In the genomic region with DNA sequence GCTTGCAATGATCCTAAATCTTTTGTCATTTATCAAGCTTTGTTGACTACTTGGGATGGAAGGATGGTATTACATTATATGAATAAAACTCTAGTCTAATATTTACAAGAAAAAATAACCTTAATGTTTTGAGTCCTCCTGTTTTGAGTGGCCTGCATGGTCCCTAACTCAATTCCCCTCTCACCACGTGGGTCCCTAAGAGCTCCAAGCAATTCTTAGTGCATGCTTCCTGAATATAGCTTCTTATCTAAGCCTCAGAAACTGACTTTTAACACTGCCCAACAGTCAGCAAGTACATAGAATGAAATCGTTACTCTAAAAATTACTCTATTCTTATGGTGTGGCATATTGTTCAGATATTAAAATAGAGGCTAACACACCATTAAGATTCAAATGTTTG, we compare ENCODE assay signal across 25 mouse cellular contexts.
"Had no signal": no experiment of that assay in that cellular context is flagged by ENCODE, and none has a peak within 500 bp of the region (broad histone marks: within the 10 kb centered on the region; RNA-seq: fewer than 3 reads in every experiment).

No protein-coding gene starts in this region.

- DNase-seq: cerebellum, adult 9-11 months; cerebellum, postnatal 10 days; cerebellum, postnatal 14 days; cerebellum, postnatal 25 days; cerebellum, postnatal 36 days; embryo, embryonic 11 days; forebrain, postnatal 0 days; gastrocnemius, adult 2 months; gastrocnemius, postnatal 10 days; gastrocnemius, postnatal 14 days; gastrocnemius, postnatal 25 days; gastrocnemius, postnatal 36 days; heart, adult 11 months; heart, adult 18-20 months; heart, adult 2 months had no signal

- H3K4me3 ChIP-seq: embryonic facial prominence, embryonic 10.5 days; embryonic facial prominence, embryonic 12.5 days; embryonic facial prominence, embryonic 13.5 days; embryonic facial prominence, embryonic 15.5 days; erythroblast, embryonic 14.5 days; forebrain, embryonic 10.5 days; forebrain, embryonic 12.5 days; forebrain, embryonic 13.5 days; forebrain, embryonic 15.5 days; gastrocnemius, adult 2 months; heart, adult 2 months; heart, embryonic 10.5 days had no signal

- H3K27me3 ChIP-seq: embryonic facial prominence, embryonic 12.5 days; embryonic facial prominence, embryonic 13.5 days; embryonic facial prominence, embryonic 15.5 days; forebrain, embryonic 12.5 days; forebrain, embryonic 13.5 days; forebrain, embryonic 15.5 days had no signal

- H3K27ac ChIP-seq: embryonic facial prominence, embryonic 10.5 days; embryonic facial prominence, embryonic 12.5 days; embryonic facial prominence, embryonic 13.5 days; embryonic facial prominence, embryonic 15.5 days; forebrain, embryonic 10.5 days; forebrain, embryonic 12.5 days; forebrain, embryonic 13.5 days; forebrain, embryonic 15.5 days; gastrocnemius, adult 2 months; heart, adult 2 months; heart, embryonic 10.5 days had no signal

- H3K9me3 ChIP-seq: embryonic facial prominence, embryonic 10.5 days; embryonic facial prominence, embryonic 12.5 days; embryonic facial prominence, embryonic 13.5 days; embryonic facial prominence, embryonic 15.5 days; forebrain, embryonic 10.5 days; forebrain, embryonic 12.5 days; forebrain, embryonic 13.5 days; forebrain, embryonic 15.5 days; heart, embryonic 10.5 days had no signal

- H3K36me3 ChIP-seq: embryonic facial prominence, embryonic 10.5 days; embryonic facial prominence, embryonic 12.5 days; embryonic facial prominence, embryonic 13.5 days; embryonic facial prominence, embryonic 15.5 days; forebrain, embryonic 10.5 days; forebrain, embryonic 12.5 days; forebrain, embryonic 15.5 days; heart, embryonic 10.5 days had no signal

- H3K9ac ChIP-seq: embryonic facial prominence, embryonic 12.5 days; embryonic facial prominence, embryonic 13.5 days; embryonic facial prominence, embryonic 15.5 days; forebrain, embryonic 12.5 days; forebrain, embryonic 13.5 days; forebrain, embryonic 15.5 days; forebrain, postnatal 0 days had no signal

- H3K4me1 ChIP-seq: embryonic facial prominence, embryonic 10.5 days; embryonic facial prominence, embryonic 12.5 days; embryonic facial prominence, embryonic 13.5 days; embryonic facial prominence, embryonic 15.5 days; forebrain, embryonic 10.5 days; forebrain, embryonic 12.5 days; forebrain, embryonic 13.5 days; forebrain, embryonic 15.5 days; heart, embryonic 10.5 days had no signal
